Mouse (Mus musculus): Measurements from ENCODE around the gene Zscan26. TPM values are rescaled to one million over a fixed set of nuclear protein-coding genes. Genes with fewer than 3 reads are reported as not detected.
A peak's percentile ranks its signal among the peaks of the same experiment; 100 is the strongest.
"Not testable (repeated sequence)": the region's sequence is repeated elsewhere in the genome, so short reads cannot be mapped to it uniquely, and the experiment has no call there.

The Zscan26 gene
- polyA plus RNA-seq, 1 experiment from 2014 or later, result 10.4 TPM

GRCm38 (mm10) chr13:21462516-21462915, 9.0 kb upstream of the Zscan26 start:
- H3K4me2 ChIP-seq; ATAC-seq; H3K36me3 ChIP-seq; H3K9me3 ChIP-seq (replicated peaks); H3K9ac ChIP-seq; H3K27ac ChIP-seq; H3K4me1 ChIP-seq; H3K4me3 ChIP-seq: not testable (repeated sequence)
- 44% methylated on average over 9 of the region's 9 CpGs for WGBS (ENCODE audit: insufficient replicate concordance)
- H3K27me3 ChIP-seq (replicated peaks), result peaks cover 28% of the 10 kb centered on the region

DNA sequence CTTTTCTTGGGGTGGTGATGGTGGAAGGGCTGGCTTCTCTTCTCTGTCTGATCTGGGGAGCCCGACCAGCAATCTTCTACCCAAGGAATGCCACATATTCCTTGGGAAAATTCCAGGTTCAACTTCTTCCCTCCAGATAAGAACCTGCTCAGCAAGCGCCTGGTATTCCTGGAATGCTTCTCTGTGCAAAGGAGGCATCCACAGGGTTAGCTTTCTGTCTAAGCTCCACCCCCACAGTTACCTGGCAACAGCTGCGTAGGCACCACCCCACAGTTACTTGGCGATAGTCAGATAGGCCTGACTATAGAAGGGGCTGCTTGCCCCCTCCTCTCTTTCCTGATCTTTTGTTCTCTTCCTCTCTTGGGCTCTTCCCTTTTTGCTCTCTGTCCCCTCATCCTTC, 2.8 kb upstream of the Zscan26 start:
- ATAC-seq, result no peak
- Histone ChIP-seq H3K9ac (no peak overlapping the region), H3K27ac (no peak overlapping the region), H3K4me3 (no peak overlapping the region), H3K36me3 (0 out of 2 replicates have a peak, but pooled peaks cover 5% of the 10 kb centered on the region), H3K9me3 (replicated peaks) (no peaks in the 10 kb centered on the region), H3K4me2 (no peak overlapping the region), H3K4me1 (peaks cover 15% of the 10 kb centered on the region), H3K27me3 (replicated peaks) (peaks cover 31% of the 10 kb centered on the region)
- 24% methylated on average over 4 of the region's 4 CpGs for WGBS (ENCODE audit: insufficient replicate concordance)

DNA sequence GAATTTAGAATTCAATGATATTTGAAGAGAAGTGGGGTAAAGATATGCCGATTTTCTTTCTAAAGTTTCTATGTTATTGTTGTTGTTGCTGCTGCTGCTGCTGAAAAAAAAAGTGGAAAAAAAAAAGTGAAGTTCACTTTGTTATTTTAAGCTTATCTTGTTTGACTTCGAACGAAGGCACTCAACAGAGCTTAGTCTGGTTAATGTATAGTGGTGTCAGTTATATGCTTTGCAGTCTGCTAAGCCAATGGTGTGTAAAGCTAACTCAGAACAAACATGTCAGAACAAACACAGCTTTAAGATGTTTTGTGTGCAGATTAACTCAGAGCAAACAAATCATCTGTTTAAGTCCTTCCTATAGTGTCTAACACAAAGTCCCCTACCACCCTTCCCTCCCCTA, 603 bp upstream of the Zscan26 start:
- Histone ChIP-seq H3K9me3 (replicated peaks) (no peaks in the 10 kb centered on the region), H3K4me1 (peaks cover 15% of the 10 kb centered on the region), H3K4me2 (peak overlapping the region; percentile 68), H3K9ac (no peak overlapping the region), H3K27ac (no peak overlapping the region), H3K27me3 (replicated peaks) (peaks cover 22% of the 10 kb centered on the region), H3K4me3 (peak overlapping the region; percentile 68), H3K36me3 (peaks cover 9% of the 10 kb centered on the region; the same call in 1 of the 2 replicates)
- 64% methylated on average over 3 of the region's 3 CpGs for WGBS (ENCODE audit: insufficient replicate concordance)
- ATAC-seq, result peak; percentile 57; the same call in 1 of the 2 replicates

DNA sequence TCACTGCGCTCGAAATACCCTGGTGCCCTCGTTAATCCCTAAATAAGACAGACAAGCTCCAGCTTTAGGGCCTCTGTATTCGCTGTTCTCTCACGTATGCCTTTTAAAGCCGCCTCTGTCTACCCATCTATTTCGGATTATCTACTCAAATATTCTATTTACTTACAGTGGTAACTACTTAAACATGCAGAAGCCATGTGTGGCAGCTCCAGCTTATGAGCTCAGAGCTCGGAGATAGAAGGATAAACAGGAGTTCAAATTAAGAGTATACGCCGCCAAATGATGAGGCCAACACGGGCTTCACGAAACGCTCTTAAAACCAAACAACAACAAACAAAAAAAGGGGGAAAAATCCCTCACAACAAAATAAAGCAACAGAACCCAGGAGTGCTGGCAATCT, 488 bp downstream of the Zscan26 start:
- Histone ChIP-seq H3K4me3 (peak overlapping the region; percentile 68), H3K4me2 (peak overlapping the region; percentile 68), H3K4me1 (peaks cover 21% of the 10 kb centered on the region), H3K27ac (peak overlapping the region; percentile 57; the same call in 1 of the 2 replicates), H3K9ac (peak overlapping the region; percentile 70), H3K27me3 (replicated peaks) (peaks cover 22% of the 10 kb centered on the region), H3K9me3 (replicated peaks) (no peaks in the 10 kb centered on the region), H3K36me3 (peaks cover 19% of the 10 kb centered on the region)
- ATAC-seq, result no peak
- WGBS (ENCODE audit: insufficient replicate concordance), result 3% methylated on average over 13 of the region's 13 CpGs

GRCm38 (mm10) chr13:21447856-21448614, 5.5 kb downstream of the Zscan26 start:
- no peak overlapping the region for H3K9ac ChIP-seq
- 78% methylated on average over 16 of the region's 16 CpGs for WGBS (ENCODE audit: insufficient replicate concordance)
- H3K36me3 ChIP-seq, result peaks cover 66% of the 10 kb centered on the region
- no peak overlapping the region for H3K27ac ChIP-seq
- no peak overlapping the region for H3K4me3 ChIP-seq
- peaks cover 23% of the 10 kb centered on the region for H3K4me1 ChIP-seq
- ATAC-seq, result no peak
- no peaks in the 10 kb centered on the region for H3K9me3 ChIP-seq (replicated peaks)
- no peaks in the 10 kb centered on the region for H3K27me3 ChIP-seq (replicated peaks)
- no peak overlapping the region for H3K4me2 ChIP-seq

DNA sequence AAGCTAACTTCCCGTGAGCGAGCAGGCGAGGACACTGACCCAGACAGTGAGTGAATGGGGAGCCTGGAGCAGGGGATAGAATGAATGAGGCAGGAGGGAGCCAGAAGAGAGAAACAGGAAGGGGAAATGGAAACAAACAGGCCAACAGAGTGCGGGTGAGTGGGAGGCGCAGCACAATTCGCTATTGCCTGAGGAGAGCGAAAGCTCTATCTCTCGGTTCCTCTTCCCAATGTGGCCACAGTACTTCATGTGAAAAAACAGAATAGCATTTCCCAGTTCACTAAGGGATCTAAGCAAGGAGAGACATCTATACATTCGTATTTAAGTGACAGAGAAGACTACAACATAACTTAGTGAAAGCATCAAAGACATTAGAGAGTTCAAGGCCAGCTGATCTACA, 6.7 kb downstream of the Zscan26 start:
- Histone ChIP-seq H3K27me3 (replicated peaks) (no peaks in the 10 kb centered on the region), H3K27ac (no peak overlapping the region), H3K9ac (no peak overlapping the region), H3K4me3 (no peak overlapping the region), H3K9me3 (replicated peaks) (no peaks in the 10 kb centered on the region), H3K4me1 (peaks cover 12% of the 10 kb centered on the region), H3K36me3 (peaks cover 69% of the 10 kb centered on the region), H3K4me2 (no peak overlapping the region)
- no peak for ATAC-seq
- WGBS (ENCODE audit: insufficient replicate concordance), result 84% methylated on average over 9 of the region's 9 CpGs

GRCm38 (mm10) chr13:21441207-21441572, 12.3 kb downstream of the Zscan26 start:
- H3K4me2 ChIP-seq, result peak overlapping the region; percentile 81

DNA sequence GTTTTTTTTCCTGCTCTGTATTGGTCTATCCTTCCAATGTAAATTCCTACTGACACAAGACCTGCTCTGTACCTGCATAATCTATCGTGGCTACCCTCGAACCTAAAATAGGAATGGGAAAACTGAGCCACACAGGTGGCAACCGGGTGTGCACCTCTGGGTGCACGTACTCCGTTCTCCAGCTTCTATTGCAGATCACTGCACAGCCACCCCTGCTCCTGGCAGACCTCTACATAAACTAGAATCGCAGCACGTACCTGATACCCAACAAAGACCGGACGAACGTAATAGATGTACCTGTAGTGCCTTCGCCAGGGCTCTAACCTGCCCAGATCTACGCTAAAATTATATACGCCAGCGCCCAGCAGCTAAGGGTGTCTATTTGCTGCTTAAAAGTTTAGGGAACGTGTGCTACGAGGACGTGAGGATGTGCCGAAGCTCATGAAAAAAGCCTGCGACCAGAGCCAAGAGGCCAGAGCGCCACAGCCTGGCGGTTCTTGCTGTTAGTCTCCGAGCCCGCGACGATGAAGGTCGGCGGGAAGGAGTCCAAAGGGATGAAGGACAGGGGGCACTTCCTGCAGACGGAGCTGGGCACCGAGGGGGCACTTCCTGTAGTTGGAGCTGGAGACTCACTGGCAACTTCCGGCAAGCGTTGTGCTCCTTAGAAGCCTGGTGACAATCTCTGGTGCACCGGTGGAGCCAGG, 12.9 kb downstream of the Zscan26 start, which contains the start of gene Pgbd1:
TSS of gene Pgbd1 (minus strand) at position 556 of the 704 bp plus-strand sequence.
- ATAC-seq, result peak; percentile 87
- H3K27me3 ChIP-seq (replicated peaks), result no peaks in the 10 kb centered on the region
- peaks cover 15% of the 10 kb centered on the region for H3K4me1 ChIP-seq
- no peaks in the 10 kb centered on the region for H3K9me3 ChIP-seq (replicated peaks)
- peak within 1 kb of the TSS; percentile 81 for H3K27ac ChIP-seq
- peaks cover 30% of the 10 kb centered on the region for H3K36me3 ChIP-seq
- H3K4me2 ChIP-seq, result peak within 1 kb of the TSS; percentile 81
- peak within 1 kb of the TSS; percentile 68 for H3K4me3 ChIP-seq
- H3K9ac ChIP-seq, result peak within 1 kb of the TSS; percentile 78
- under 1% methylated on average over 32 of the region's 32 CpGs for WGBS (ENCODE audit: insufficient replicate concordance)

More at GRCm38 (mm10) chr13:21441207-21441572, 12.3 kb downstream of the Zscan26 start:
- ATAC-seq, result no peak
- Histone ChIP-seq H3K9ac (peak overlapping the region; percentile 78), H3K4me3 (peak overlapping the region; percentile 68), H3K27me3 (replicated peaks) (no peaks in the 10 kb centered on the region), H3K9me3 (replicated peaks) (no peaks in the 10 kb centered on the region), H3K36me3 (peaks cover 34% of the 10 kb centered on the region), H3K27ac (peak overlapping the region; percentile 81), H3K4me1 (peaks cover 15% of the 10 kb centered on the region)
- 19% methylated on average over 10 of the region's 10 CpGs for WGBS (ENCODE audit: insufficient replicate concordance)

DNA sequence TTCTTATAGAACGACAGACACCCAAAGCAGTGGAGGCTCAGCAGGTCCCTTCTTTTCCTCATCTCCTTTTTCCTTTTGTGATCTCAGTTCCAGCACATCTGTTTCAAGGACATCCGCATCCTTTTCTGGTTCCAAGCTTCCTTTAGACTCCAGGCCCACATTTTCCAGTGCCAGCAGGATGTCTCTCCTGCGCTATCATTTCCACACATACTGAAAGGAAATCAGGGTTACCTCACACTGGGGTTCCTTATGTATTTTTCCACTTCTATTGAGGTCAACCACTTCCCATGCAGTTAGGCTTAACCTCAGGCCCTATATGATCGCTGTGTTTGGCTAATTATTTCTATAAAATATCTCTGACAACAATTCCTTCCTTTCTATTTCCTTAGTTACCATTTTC, 18.1 kb downstream of the Zscan26 start:
- 66% methylated on average over 4 of the region's 4 CpGs for WGBS (ENCODE audit: insufficient replicate concordance)
- no peaks in the 10 kb centered on the region for H3K9me3 ChIP-seq (replicated peaks)
- H3K4me2 ChIP-seq, result no peak overlapping the region
- no peak overlapping the region for H3K27ac ChIP-seq
- H3K4me3 ChIP-seq, result no peak overlapping the region
- H3K36me3 ChIP-seq, result no peaks in the 10 kb centered on the region
- H3K9ac ChIP-seq, result no peak overlapping the region
- H3K27me3 ChIP-seq (replicated peaks), result no peaks in the 10 kb centered on the region
- ATAC-seq, result no peak
- H3K4me1 ChIP-seq, result peaks cover 9% of the 10 kb centered on the region

GRCm38 (mm10) chr13:21427631-21428030, 25.9 kb downstream of the Zscan26 start:
- WGBS (ENCODE audit: insufficient replicate concordance), result 89% methylated on average over 1 of the region's 1 CpGs
- no peak overlapping the region for H3K4me3 ChIP-seq
- H3K36me3 ChIP-seq, result no peaks in the 10 kb centered on the region
- no peaks in the 10 kb centered on the region for H3K9me3 ChIP-seq (replicated peaks)
- H3K9ac ChIP-seq, result no peak overlapping the region
- ATAC-seq, result no peak
- no peak overlapping the region for H3K27ac ChIP-seq
- H3K4me1 ChIP-seq, result peaks cover 18% of the 10 kb centered on the region
- no peak overlapping the region for H3K4me2 ChIP-seq
- H3K27me3 ChIP-seq (replicated peaks), result no peaks in the 10 kb centered on the region

- peaks cover 42% of the 10 kb centered on the region for H3K4me1 ChIP-seq
- H3K4me2 ChIP-seq, result no peak overlapping the region
- no peaks in the 10 kb centered on the region for H3K36me3 ChIP-seq
- H3K9me3 ChIP-seq (replicated peaks), result no peaks in the 10 kb centered on the region
- 53% methylated on average over 5 of the region's 5 CpGs for WGBS (ENCODE audit: insufficient replicate concordance)
- H3K27me3 ChIP-seq (replicated peaks), result no peaks in the 10 kb centered on the region
- no peak for ATAC-seq
- H3K27ac ChIP-seq, result 0 out of 2 replicates have a peak overlapping the region, but pooled peaks have one; percentile 46
- no peak overlapping the region for H3K9ac ChIP-seq
- no peak overlapping the region for H3K4me3 ChIP-seq
Observed at GRCm38 (mm10) chr13:21423301-21423700, 30.2 kb downstream of the Zscan26 start.

DNA sequence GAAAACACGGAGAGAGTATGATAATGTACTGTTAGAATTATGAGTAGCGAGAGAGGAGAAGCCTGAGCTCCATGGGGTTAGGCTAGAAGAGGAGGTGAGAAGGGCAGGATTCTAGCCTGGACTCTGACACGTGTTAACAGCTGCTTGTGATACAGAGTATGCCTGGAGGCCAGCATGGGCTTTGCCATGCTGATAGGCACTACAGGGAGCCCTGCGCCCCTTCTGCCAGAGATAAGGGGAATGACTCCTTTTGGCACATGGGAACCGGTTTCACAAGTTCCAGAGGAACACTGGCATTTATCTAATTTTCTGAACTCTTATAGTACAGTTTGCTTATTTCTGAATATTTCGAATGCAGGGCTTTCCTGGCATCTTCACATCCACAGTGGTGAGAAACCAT, 34.7 kb downstream of the Zscan26 start:
- Histone ChIP-seq H3K36me3 (no peaks in the 10 kb centered on the region), H3K4me1 (peaks cover 77% of the 10 kb centered on the region), H3K27me3 (replicated peaks) (no peaks in the 10 kb centered on the region), H3K9me3 (replicated peaks) (no peaks in the 10 kb centered on the region), H3K4me2 (peak overlapping the region; percentile 56), H3K4me3 (no peak overlapping the region), H3K9ac (peak overlapping the region; percentile 59), H3K27ac (peak overlapping the region; percentile 92)
- ATAC-seq, result peak; percentile 95
- 18% methylated on average over 6 of the region's 6 CpGs for WGBS (ENCODE audit: insufficient replicate concordance)
